Mouse (Mus musculus) embryo, embryonic 10 days (tissue): ENCODE measurements around the gene Ccdc96.
A peak's percentile ranks its signal among the peaks of the same experiment; 100 is the strongest.

Experiments used
- DNase-seq: peaks from one replicate; pipeline ENCODE4 v3.0.0-alpha.2; 2015; ENCODE audit warnings: low spot score

Gene Ccdc96

DNA sequence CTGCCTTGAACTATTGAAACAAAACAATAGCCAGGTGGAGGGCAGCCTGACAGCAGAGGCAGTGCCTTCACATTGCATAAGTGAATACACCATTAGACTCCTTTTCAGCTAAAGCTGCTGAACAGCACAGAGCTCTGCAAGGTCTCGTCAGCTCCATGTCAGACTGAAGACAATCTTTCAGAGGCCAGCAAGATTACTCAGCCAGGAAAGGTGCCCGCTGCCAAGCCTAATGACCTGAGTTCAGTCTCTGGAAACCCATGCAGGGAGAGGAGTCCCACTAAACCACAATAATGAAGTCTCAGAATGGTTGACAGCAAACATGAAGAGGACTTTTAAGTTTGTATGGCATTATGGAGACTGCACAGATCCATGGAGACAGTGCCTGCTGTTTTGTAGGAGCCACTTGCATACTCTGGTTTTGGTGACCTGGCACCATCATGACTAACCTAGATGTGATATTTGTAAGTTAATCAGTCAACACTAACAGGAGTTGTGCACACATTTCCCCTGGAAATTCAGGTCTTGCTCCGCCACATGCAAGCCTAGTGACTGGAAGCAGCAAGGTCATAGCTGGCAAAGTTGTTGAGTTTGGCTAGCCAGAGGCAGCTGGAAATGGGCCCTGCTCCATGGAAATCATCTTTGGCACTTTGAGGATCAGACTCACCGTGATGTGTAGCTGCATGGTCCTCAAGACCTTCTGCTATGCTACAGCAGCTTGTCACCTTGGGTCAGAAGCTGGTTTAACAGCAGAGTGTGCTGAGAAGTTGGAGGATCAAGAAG lies 11.3 kb upstream of the Ccdc96 start:
- DNase-seq: no peak

DNA sequence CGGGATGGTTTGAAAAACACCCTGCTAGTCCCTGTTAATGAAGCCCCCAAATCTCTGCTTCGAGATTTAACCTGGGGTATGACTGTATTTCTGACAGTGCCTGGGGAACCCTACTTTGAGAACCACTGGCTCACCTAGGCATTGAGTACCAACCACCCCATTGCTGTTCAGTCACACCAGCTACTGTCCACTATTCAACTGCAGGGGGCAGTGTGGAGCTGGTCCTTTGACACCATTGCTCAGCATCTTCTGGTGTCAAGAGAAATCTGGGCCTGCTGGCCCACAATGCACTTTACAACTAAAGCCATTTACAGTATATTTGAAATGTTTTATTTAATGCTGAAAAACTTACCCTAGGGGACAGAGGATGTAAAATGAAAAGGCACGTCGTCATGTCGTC lies 10.1 kb upstream of the Ccdc96 start:
- DNase-seq: peak; percentile 83

DNA sequence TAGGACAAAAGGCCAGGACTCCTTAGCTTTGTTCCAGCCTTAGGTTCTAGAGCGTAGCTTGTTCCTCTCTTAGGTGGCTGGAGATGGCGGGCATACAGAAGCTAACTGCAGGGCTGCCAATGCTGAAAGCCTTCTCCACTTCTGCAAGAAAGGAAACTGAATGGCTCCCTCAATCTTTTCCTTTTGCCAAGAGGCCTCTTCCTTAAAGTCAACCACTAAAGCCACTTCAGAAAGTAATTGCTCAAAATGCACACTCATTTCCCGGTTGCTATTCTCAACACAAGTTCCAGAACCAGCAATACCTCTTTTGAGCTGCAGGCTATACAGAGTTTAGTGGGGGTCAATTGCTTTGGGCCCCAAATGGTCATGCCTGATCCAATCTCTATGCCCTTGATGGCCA lies 6.9 kb upstream of the Ccdc96 start:
- DNase-seq: no peak

DNA sequence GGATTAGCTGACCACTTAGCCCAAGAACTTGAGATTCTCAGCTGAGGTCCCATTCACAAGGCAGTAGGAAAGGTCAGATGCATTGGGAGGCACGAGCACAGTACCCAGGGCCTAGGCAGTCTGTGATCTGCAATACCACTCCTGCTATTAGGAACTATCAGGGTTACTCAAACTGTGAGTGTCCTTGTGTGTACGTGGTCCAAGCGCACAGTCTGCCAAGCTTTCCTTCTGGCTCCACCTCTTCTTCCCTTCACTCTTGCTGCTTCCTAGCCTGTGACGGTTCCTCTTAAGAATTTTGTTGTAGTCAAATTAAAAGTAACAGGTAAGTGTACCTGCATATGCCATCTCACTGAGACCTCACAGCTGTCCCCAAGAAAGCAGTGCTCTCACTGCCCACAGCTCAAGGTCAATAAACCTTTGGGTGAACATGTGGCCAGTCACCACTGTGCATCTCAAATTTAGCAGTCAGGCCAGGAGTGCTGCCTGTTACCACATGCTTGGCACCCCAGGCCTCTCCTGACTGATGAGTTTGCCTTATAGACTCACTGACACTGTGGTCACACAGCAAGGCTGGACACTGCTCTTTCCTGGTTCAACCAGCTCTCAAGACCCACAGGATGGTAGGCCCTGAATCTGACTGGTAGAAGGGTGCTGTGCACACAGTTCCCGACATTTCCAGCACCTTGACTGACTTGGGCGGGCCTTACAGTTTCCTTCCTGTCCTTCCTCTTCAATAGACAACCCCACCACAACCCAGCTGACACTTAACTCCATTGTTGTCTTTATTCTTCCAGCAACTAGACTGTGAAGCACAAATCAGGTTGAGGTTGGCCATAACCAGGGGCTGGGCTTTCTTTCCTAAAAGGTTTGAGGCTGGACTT lies 5.6 kb upstream of the Ccdc96 start:
- DNase-seq: no peak

DNA sequence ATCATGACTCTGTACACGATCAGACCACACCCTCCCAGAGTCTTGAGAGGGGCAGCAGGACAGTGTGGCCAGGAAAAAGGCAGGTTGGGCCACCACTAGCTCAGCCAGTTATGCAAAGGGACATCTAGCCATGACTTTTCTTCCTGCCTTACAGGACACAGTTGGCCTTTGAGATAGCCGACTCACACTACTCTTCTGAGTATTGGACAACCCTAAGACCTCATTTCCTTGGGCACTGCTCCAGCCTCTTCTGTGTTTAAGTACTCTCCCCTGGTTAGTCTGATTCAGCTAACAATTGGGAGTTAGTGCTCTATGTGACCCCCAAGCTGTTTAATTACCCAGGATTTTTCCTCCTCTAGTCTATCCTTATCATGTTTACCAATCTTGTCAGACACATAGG lies 4.7 kb upstream of the Ccdc96 start:
- DNase-seq: no peak

DNA sequence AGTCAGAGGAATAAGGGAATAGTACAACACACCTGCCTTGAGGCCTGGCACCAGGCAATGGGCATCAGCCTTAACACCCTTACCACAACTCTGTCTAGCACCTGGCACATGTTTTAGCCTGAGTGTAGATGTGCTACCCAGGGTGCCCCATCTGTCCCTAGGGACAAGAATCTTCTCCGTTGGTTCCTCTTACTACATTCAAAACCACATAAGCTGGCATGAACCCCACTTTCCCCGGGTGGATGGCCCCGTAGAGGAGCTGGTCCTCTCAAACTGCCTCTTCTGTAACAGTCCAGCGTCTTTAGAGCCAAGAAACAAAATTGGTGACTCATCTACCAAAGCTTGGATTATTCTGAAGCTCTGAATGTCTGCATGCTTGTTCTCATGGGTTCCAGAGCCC lies 4.0 kb upstream of the Ccdc96 start:
- DNase-seq: no peak

DNA sequence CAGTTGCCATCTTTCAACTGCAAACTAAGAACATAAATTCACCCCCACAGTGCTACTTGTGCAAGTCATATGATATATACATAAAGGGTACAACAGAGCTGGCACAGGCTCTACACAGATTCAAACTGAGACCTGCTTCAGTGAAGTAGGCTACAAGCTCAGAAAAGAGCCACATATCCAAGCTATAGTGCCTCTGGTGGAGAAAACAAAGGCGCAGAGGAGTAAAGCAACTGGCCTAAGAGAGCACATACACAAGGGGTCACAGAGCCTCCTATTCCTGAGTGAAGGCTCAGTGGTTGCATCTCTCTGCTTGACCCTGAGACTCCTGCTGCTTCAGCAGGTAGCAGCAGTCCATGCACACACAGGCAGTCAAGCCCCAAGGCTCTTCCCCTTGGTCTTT lies 3.3 kb upstream of the Ccdc96 start:
- no peak for DNase-seq

DNA sequence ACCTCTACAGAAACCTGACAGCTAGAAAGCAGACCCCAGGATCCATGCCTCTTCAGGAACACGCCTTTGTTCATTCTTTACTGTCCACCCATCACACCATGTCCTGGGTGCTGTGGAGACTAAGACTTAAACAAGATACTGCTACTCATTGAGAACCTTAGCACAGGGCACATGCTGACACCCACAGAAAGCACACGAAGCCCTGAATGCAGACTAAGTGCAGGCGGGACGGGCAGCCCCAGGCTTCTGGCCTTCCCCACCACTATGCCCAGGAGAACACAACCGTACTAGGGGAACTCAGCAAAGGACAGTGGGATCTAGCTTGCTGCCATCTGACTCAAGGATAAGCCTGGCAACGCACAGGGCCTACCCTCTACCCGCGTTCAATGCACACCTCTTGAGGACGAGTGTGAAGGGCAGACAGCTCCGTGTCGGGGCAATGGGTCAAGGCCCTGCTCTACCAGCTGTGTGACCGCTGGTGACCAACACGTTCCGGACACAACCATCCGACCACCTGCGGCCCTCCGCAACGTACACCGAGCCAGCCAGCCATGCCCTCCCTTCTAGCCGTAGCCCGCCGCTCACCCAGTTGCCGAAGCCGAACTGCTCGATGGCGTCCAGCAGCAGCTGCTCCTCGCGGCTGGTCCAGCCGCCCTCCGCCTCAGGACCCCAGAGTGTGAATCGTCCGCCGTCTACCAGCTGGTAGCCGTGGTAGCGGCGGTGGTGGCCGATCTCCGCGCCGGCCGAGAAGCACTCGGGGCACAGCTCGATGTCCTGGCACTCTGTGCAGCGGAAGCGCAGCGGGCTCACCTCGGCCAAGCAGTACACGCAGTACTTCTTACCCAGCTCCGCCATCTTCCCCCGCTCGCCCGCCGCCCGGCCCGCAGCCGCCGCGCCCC lies 936 bp upstream of the Ccdc96 start:
- peak; percentile 49 for DNase-seq

DNA sequence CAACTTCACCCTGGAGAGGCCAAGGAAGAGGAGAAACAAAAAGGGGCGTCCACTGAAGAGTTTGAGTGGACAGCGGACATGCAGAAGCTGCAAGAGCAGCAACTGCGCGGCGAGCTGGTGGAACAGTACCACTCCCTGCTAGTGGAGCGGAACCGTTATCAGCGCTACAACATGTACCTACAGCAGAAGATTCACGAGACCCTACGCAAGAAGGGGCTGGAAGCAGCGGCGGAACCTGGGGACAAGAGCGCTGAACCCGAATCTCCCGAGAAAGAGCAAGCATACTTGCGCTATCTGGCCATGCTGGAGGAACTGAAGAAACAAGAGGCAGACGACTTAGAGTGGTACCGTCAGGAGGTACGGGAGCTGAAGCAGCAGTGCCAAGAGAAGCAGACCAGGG lies 918 bp downstream of the Ccdc96 start:
- DNase-seq: no peak

DNA sequence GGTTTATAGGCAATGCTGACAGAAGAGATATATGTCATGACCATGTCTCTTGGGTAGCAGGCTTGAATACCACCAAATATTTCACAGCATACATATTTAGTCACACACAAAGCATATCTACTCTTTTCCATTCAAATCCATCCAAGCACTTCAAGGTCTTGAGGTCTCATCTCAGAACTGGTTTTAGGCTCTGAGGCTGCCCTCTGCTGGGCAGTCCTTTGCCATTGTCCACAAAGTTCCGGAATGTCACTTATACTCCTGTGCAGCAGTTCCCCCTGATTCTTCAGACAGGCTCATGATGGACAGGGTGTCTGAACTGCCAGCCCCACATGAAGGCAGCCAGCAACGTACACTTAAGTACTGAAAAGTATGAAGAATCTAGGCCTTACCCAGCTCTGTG lies 4.8 kb downstream of the Ccdc96 start:
- DNase-seq: peak; percentile 70

DNA sequence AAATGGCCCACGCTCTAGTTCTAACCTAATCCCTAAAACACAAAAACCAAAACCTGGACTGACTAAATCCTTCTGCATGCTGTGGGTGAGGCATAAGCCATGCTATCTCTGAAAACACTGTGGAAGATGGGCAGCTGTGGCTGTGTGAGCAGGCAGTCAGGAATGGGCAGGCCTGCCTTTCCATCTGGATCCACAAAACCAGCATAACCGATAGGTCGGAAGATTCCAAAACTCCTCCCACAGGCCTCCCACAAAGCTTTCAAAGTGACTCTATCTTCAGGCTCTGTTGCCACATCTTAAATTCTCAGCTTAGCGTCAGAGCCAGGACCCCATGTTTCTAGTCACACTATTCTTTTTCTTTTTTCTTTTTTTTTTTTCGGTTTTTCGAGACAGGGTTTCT lies 9.5 kb downstream of the Ccdc96 start:
- no peak for DNase-seq

DNA sequence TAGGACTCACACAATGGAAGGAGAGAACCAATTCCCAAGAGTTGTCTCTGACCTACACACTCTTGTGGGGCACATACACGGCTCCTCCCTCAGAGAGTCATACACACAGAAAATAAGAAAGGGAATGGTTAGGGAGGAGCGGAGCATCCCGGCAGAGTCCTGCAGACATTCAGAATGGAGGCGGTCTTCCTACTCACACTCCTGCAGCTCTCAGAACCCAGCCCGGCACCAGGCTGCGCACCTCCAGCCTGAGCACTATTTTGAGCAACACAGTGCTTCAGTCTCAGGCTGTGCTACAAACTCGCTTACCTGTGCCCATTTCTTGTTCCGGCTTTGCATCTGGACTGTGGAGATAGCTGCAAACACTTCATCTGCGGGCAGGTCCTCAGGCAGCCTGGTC lies 10.3 kb downstream of the Ccdc96 start:
- DNase-seq: no peak

DNA sequence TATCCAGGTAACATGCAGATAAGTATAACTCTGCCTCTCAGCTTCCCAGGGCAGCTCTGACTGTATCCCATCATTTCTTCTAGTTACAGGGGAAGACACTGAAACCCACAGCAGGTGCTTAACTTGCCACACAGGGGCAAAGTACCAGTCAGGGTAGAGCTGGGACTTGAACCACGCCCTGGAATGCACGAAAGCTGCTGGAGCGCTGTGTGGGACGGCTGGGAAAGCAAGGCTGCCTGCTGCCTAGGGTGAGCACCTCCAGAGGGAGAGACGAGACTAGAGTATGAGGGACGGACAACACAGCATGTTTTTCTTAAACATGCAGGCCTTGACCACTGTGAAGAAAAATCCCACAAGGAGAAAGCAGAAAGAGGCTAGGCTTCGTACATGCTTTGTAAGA lies 20.8 kb downstream of the Ccdc96 start:
- no peak for DNase-seq

DNA sequence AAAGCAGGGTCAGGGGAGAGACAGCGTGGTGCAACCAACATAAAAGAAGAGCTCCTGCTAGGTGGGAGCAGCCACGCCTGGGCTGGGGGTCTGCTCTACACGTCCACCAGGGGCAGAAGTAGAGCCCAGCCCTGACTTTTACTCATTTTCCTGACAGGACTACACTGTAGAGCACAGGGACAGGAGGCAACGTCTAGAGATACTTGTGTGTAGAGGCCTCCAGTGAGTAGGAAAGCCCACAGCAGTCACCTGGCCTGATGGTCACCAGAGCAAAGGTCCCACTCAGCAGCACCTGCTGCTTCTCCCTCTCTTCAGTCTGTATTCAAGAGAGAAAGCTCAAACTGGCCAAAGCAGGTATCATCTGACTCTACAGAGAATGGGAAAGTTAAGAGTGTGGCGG lies 21.3 kb downstream of the Ccdc96 start:
- no peak for DNase-seq

DNA sequence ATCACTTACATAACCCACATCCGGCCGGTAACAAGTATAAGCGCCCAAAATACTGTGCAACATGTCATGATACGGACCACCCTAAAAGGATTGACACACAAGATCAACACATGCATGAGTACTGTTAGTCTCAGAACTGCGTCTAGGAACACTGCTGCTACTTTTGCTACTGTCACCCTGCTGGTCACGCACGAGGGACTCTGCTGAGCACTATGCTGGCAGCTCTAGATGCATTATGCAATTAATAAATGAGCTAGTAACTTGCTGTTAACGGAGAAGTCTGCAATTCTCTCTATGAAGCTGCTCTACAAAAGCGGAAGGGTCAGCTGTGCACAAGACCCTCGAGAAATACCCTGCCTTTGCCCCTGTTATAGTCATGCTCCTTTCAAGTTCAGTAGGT lies 24.0 kb downstream of the Ccdc96 start:
- no peak for DNase-seq

DNA sequence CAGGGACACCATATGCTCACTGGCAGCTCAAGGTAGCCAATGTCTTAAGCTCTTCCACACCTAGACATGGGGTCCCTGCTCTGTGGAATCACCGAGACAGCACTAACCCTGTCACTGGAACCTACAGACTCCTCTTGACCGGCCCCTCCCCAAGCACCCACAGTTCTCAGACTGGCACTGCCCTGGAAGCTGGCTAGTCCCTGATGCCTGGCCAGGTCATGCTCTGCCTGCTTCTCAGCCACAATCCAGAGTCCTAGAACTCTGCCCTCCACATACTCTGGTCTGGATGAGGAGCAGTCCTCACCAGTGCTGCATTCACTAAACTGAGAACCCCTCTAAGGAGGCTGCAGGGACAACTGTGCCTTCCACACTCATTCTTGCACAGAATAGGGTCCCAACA lies 26.6 kb downstream of the Ccdc96 start:
- DNase-seq: no peak

DNA sequence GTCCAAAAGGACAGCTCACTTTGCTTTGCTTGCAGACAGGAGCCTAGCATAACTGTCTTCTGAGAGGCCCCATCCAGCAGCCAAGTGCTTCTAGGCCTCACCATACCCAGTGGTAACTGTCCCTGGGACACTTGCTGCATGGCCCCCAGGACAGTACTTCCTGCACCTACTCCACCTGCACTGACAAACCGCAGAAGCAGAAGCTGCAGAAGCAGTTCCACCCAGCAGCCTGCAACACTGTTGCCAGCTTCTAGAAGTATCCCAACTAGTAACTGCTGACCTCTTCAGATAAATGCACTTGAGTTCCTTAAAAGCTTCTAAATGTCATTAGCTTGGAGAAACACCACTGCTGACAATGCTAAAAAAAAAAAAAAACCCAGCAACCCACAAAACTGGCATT lies 30.7 kb downstream of the Ccdc96 start:
- DNase-seq: no peak

DNA sequence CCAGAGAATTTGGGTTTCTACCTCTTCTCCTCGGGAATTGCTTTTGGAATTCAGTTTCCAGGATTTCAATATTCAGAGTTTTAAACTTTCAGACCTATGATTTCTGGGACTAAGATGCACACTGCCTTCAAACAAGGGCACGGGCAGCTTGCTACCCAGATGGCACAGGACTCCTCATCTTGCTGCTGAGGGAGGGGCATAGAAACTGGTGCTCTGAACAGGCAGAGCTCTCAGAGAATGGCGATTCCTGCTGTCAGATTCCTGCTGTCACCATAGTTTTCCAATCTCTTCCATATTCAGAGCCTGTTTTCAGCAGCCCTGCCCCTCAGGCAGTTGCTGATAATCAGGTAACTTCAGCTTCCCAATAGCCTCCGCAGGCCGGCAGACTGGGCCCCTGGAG lies 31.2 kb downstream of the Ccdc96 start:
- DNase-seq: no peak

DNA sequence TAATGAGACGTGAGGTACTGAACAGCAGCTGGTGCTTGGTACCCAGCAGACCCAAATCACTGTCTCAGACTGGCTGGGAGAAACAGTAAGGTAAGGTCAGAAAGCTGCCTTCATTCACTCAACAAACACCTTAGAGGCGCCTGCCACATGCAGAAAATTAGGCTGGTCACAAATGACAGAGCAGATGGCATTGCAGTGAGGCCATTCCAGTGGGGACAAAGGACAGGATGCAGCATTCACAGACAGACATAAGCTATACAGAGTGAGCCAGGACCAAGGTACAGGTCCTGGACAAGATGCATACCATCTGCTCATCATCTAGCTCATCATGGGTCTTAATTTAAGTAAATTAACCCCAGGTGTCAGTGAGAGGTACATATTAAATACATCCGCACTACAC lies 33.2 kb downstream of the Ccdc96 start:
- DNase-seq: no peak

DNA sequence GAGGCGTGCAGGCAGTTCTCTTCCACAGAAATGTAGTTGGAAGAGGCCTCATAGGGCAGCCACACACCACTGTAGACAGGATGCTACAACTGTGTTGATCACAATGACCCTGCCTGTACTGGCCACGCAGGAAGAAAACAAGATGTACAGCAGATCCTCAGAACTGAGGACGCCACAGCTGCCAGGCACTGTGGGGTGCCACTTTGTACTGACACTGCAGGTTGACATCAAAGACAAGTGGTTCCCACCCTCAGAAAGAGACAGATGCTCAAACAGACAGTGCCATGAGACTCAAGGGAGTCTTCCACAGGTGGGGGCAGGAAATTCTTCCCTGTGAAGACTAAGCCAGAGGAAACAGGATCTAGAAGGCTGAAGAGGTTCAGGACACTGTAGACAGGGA lies 35.4 kb downstream of the Ccdc96 start:
- no peak for DNase-seq

DNA sequence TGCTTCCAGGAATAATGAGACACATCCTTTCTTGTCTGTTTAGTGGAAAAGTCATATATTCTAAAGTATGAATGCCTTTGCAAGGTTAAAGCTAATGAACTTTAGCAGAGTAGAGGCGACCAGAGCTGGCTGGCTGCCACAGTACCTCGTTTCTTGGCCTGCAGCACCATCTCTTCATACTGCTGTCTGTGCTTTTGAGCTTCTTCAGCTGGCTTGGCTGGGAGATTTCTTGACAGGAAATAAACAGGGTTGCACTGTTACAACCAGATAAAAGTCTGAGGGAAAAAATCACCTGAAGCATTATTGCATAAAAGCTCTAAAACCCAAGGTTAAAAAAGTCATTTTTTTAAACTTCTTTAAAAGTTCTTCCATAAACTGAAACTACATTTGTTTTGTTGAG lies 38.4 kb downstream of the Ccdc96 start:
- DNase-seq: no peak

DNA sequence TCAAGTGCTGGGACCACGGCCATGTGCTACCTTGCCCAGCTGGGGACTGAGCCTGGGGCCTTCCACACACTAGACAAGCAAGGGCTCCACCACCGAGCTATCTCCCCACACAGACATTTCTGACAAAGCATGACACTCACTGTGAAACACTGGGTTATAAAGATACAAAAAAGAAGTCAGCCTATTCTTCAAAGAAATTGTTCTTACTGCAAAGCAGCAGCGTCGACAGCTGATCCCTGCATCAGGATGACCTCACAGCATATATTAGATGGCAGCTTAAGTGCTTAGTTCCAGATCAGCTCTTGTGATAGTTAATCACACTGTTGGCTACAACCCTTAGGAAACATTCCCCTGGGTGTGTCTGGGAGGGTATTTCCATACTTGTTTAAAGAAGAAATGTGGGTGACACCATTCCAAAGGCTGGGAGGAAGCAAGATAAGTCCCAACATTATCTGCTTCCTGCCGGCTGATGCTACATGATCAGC lies 38.9 kb downstream of the Ccdc96 start:
- no peak for DNase-seq
